Mouse (Mus musculus): Measurements from ENCODE around the gene Etv2. TPM values are rescaled to one million over a fixed set of nuclear protein-coding genes. Genes with fewer than 3 reads are reported as not detected.

Gene Etv2
- polyA plus RNA-seq, 1 experiment from 2014 or later: not detected

Small RNA genes within 50 kb of the gene (microRNA-seq; reads per million reads assigned to microRNA genes)
- not detected for gene Mir3569

Other genes starting within 250 kb of the Etv2 start
- 22.5 and 24.3 TPM in 2 replicates for gene Tyrobp, start 222.1 kb downstream of the Etv2 start, polyA plus RNA-seq (2015; fragmentation: Nextera tagmentation; extraction: Ambion mirVana)
- gene Hcst, start 216.0 kb downstream of the Etv2 start, polyA plus RNA-seq (2015; fragmentation: Nextera tagmentation; extraction: Ambion mirVana): not detected in 2 replicates
- 1.9 TPM in 2 replicates for gene Nfkbid, start 214.1 kb downstream of the Etv2 start, polyA plus RNA-seq (2015; fragmentation: Nextera tagmentation; extraction: Ambion mirVana)
- 544 and 608 TPM in 2 replicates for gene Aplp1, start 190.3 kb downstream of the Etv2 start, polyA plus RNA-seq (2015; fragmentation: Nextera tagmentation; extraction: Ambion mirVana)
- gene Kirrel2, start 178.2 kb downstream of the Etv2 start, polyA plus RNA-seq (2015; fragmentation: Nextera tagmentation; extraction: Ambion mirVana): 0.20 and 0.47 TPM in 2 replicates
- gene Nphs1, start 177.5 kb downstream of the Etv2 start, polyA plus RNA-seq (2015; fragmentation: Nextera tagmentation; extraction: Ambion mirVana): 0.23 TPM in 1 of 2 replicates, not detected in the other
- gene Prodh2, start 142.2 kb downstream of the Etv2 start, polyA plus RNA-seq (2015; fragmentation: Nextera tagmentation; extraction: Ambion mirVana): not detected in 2 replicates
- gene Arhgap33, start 100.8 kb downstream of the Etv2 start, polyA plus RNA-seq (2015; fragmentation: Nextera tagmentation; extraction: Ambion mirVana): 115 and 121 TPM in 2 replicates
- gene Hspb6, start 83.7 kb downstream of the Etv2 start, polyA plus RNA-seq (2015; fragmentation: Nextera tagmentation; extraction: Ambion mirVana): 9.3 and 10.4 TPM in 2 replicates
- 12.3 and 13.9 TPM in 2 replicates for gene Proser3, start 83.6 kb downstream of the Etv2 start, polyA plus RNA-seq (2015; fragmentation: Nextera tagmentation; extraction: Ambion mirVana)
- gene Lin37, start 76.0 kb downstream of the Etv2 start, polyA plus RNA-seq (2015; fragmentation: Nextera tagmentation; extraction: Ambion mirVana): 58.9 and 63.3 TPM in 2 replicates
- gene U2af1l4, start 72.6 kb downstream of the Etv2 start, polyA plus RNA-seq (2015; fragmentation: Nextera tagmentation; extraction: Ambion mirVana): 118 and 122 TPM in 2 replicates
- gene Gm49396, start 72.5 kb downstream of the Etv2 start, polyA plus RNA-seq (2015; fragmentation: Nextera tagmentation; extraction: Ambion mirVana): 21.7 and 22.7 TPM in 2 replicates
- gene Psenen, start 72.2 kb downstream of the Etv2 start, polyA plus RNA-seq (2015; fragmentation: Nextera tagmentation; extraction: Ambion mirVana): 131 and 138 TPM in 2 replicates
- gene Igflr1, start 70.4 kb downstream of the Etv2 start, polyA plus RNA-seq (2015; fragmentation: Nextera tagmentation; extraction: Ambion mirVana): 6.3 and 6.6 TPM in 2 replicates
- gene Kmt2b, start 47.1 kb downstream of the Etv2 start, polyA plus RNA-seq (2015; fragmentation: Nextera tagmentation; extraction: Ambion mirVana): 10.4 and 12.0 TPM in 2 replicates
- 0.33 and 0.50 TPM in 2 replicates for gene Zbtb32, start 36.9 kb downstream of the Etv2 start, polyA plus RNA-seq (2015; fragmentation: Nextera tagmentation; extraction: Ambion mirVana)
- 0.11 and 0.47 TPM in 2 replicates for gene Upk1a, start 23.0 kb downstream of the Etv2 start, polyA plus RNA-seq (2015; fragmentation: Nextera tagmentation; extraction: Ambion mirVana)
- gene Cox6b1, start 9.7 kb downstream of the Etv2 start, polyA plus RNA-seq (2015; fragmentation: Nextera tagmentation; extraction: Ambion mirVana): 899 and 915 TPM in 2 replicates
- 167 and 169 TPM in 2 replicates for gene Rbm42, start 14.5 kb upstream of the Etv2 start, polyA plus RNA-seq (2015; fragmentation: Nextera tagmentation; extraction: Ambion mirVana)
- 36.2 and 38.3 TPM in 2 replicates for gene Haus5, start 29.1 kb upstream of the Etv2 start, polyA plus RNA-seq (2015; fragmentation: Nextera tagmentation; extraction: Ambion mirVana)
- not detected in 2 replicates for gene Pmis2, start 35.8 kb upstream of the Etv2 start, polyA plus RNA-seq (2015; fragmentation: Nextera tagmentation; extraction: Ambion mirVana)
- not detected in 2 replicates for gene 2200002J24Rik, start 63.1 kb upstream of the Etv2 start, polyA plus RNA-seq (2015; fragmentation: Nextera tagmentation; extraction: Ambion mirVana)
- 1.1 and 1.9 TPM in 2 replicates for gene Atp4a, start 76.4 kb upstream of the Etv2 start, polyA plus RNA-seq (2015; fragmentation: Nextera tagmentation; extraction: Ambion mirVana)
- 197 and 199 TPM in 2 replicates for gene Tmem147, start 93.7 kb upstream of the Etv2 start, polyA plus RNA-seq (2015; fragmentation: Nextera tagmentation; extraction: Ambion mirVana)
- gene Gapdhs, start 107.8 kb upstream of the Etv2 start, polyA plus RNA-seq (2015; fragmentation: Nextera tagmentation; extraction: Ambion mirVana): 1.1 TPM in 2 replicates
- gene Sbsn, start 115.6 kb upstream of the Etv2 start, polyA plus RNA-seq (2015; fragmentation: Nextera tagmentation; extraction: Ambion mirVana): 1.6 and 2.0 TPM in 2 replicates
- gene Dmkn, start 127.9 kb upstream of the Etv2 start, polyA plus RNA-seq (2015; fragmentation: Nextera tagmentation; extraction: Ambion mirVana): 0.26 and 0.74 TPM in 2 replicates
- gene Krtdap, start 152.0 kb upstream of the Etv2 start, polyA plus RNA-seq (2015; fragmentation: Nextera tagmentation; extraction: Ambion mirVana): 1.3 TPM in 1 of 2 replicates, not detected in the other
- 0.17 and 0.24 TPM in 2 replicates for gene Ffar2, start 187.9 kb upstream of the Etv2 start, polyA plus RNA-seq (2015; fragmentation: Nextera tagmentation; extraction: Ambion mirVana)
- not detected in 2 replicates for gene Ffar3, start 220.3 kb upstream of the Etv2 start, polyA plus RNA-seq (2015; fragmentation: Nextera tagmentation; extraction: Ambion mirVana)
- not detected in 2 replicates for gene Ffar1, start 225.7 kb upstream of the Etv2 start, polyA plus RNA-seq (2015; fragmentation: Nextera tagmentation; extraction: Ambion mirVana)
- gene Cd22, start 244.5 kb upstream of the Etv2 start, polyA plus RNA-seq (2015; fragmentation: Nextera tagmentation; extraction: Ambion mirVana): not detected in 2 replicates